9 mouse cellular contexts compared by ENCODE assay signal in genomic region chr16:4068588-4068987, GRCm38 (mm10). TPM values are rescaled to one million over a fixed set of nuclear protein-coding genes. Genes with fewer than 3 reads are reported as not detected.
DNase-seq lines count a peak whose midpoint lies in the region; ATAC-seq lines count a peak whose summit lies in the region.
"Had no signal": no experiment of that assay in that cellular context is flagged by ENCODE, and none has a peak within 500 bp of the region (broad histone marks: within the 10 kb centered on the region; RNA-seq: fewer than 3 reads in every experiment).

No protein-coding gene starts in this region.

- intact Hi-C loops in heart, postnatal 10 days (cut with DNase I) = loop anchor here (2.0 kb wide), 1 partner anchor 216 kb away; no protein-coding TSS in a partner anchor
- intact Hi-C loops in left cerebral cortex, postnatal 14 days (cut with DNase I) = loop anchor here (5.0 kb wide), 2 partner anchors 199 to 219 kb away; no protein-coding TSS in a partner anchor

- no peaks in the 10 kb centered on the region for H3K27me3 ChIP-seq in intestine, embryonic 14.5 days (replicated peaks; ENCODE audit: control insufficient read depth, insufficient read depth, low read length)
- H3K27me3 ChIP-seq in intestine, embryonic 15.5 days (replicated peaks) = no peaks in the 10 kb centered on the region
- H3K27me3 ChIP-seq in midbrain, embryonic 13.5 days = no peaks in the 10 kb centered on the region
- H3K27me3 ChIP-seq: embryonic facial prominence, embryonic 13.5 days had no signal

- no peak overlapping the region for H3K4me2 ChIP-seq in intestine, embryonic 14.5 days (ENCODE audit: low read length)
- H3K4me2 ChIP-seq in intestine, embryonic 15.5 days (replicated peaks) = no peak overlapping the region
- no peak overlapping the region for H3K4me2 ChIP-seq in midbrain, embryonic 13.5 days (replicated peaks)
- H3K4me2 ChIP-seq: embryonic facial prominence, embryonic 13.5 days had no signal

- no peak overlapping the region for H3K9ac ChIP-seq in intestine, embryonic 14.5 days (ENCODE audit: low read length)
- no peak overlapping the region for H3K9ac ChIP-seq in intestine, embryonic 15.5 days
- no peak overlapping the region for H3K9ac ChIP-seq in midbrain, embryonic 13.5 days (replicated peaks)
- H3K9ac ChIP-seq: embryonic facial prominence, embryonic 13.5 days had no signal

- no peak for ATAC-seq in intestine, embryonic 14.5 days (replicated peaks; ENCODE audit: low FRiP score, low TSS enrichment, low read depth)
- ATAC-seq in intestine, embryonic 15.5 days = no peak
- ATAC-seq in midbrain, embryonic 13.5 days = peak; percentile 63; the same call in 1 of the 2 replicates

- 61% methylated on average over 8 of the region's 8 CpGs for WGBS in intestine, embryonic 14.5 days
- 49% methylated on average over 8 of the region's 8 CpGs for WGBS in intestine, embryonic 15.5 days
- 67% methylated on average over 8 of the region's 8 CpGs for WGBS in midbrain, embryonic 13.5 days

- H3K4me3 ChIP-seq in intestine, embryonic 14.5 days (ENCODE audit: low read depth, low read length) = no peak overlapping the region
- H3K4me3 ChIP-seq in intestine, embryonic 15.5 days (replicated peaks) = no peak overlapping the region
- no peak overlapping the region for H3K4me3 ChIP-seq in midbrain, embryonic 13.5 days (replicated peaks)
- H3K4me3 ChIP-seq: embryonic facial prominence, embryonic 13.5 days had no signal

- H3K4me1 ChIP-seq in intestine, embryonic 14.5 days (replicated peaks; ENCODE audit: control insufficient read depth, insufficient read depth, low read length) = no peaks in the 10 kb centered on the region
- H3K4me1 ChIP-seq in intestine, embryonic 15.5 days (replicated peaks) = no peaks in the 10 kb centered on the region
- no peaks in the 10 kb centered on the region for H3K4me1 ChIP-seq in midbrain, embryonic 13.5 days (replicated peaks)
- H3K4me1 ChIP-seq: embryonic facial prominence, embryonic 13.5 days had no signal

- no peak overlapping the region for H3K27ac ChIP-seq in intestine, embryonic 14.5 days (ENCODE audit: low read depth)
- no peak overlapping the region for H3K27ac ChIP-seq in intestine, embryonic 15.5 days
- no peak overlapping the region for H3K27ac ChIP-seq in midbrain, embryonic 13.5 days
- H3K27ac ChIP-seq: embryonic facial prominence, embryonic 13.5 days had no signal

- peak; percentile 69 for DNase-seq in intestine, embryonic 14.5 days (ENCODE audit: low spot score)
- DNase-seq in ES-CJ7 (ENCODE audit: low read depth, low spot score) = peak; percentile 55
- peak; percentile 48 to 55 for DNase-seq in cerebellum, postnatal 36 days
- DNase-seq in heart, postnatal 10 days = peak; percentile 68 to 82
- peak; percentile 44 to 54 for DNase-seq in left cerebral cortex, postnatal 14 days (ENCODE audit: low spot score in 2 of 2)
- peak; percentile 42 for DNase-seq in thymus, postnatal 0 days (ENCODE audit: low spot score)

- no peaks in the 10 kb centered on the region for H3K9me3 ChIP-seq in intestine, embryonic 14.5 days (ENCODE audit: control insufficient read depth, low read length)
- no peaks in the 10 kb centered on the region for H3K9me3 ChIP-seq in intestine, embryonic 15.5 days
- no peaks in the 10 kb centered on the region for H3K9me3 ChIP-seq in midbrain, embryonic 13.5 days
- H3K9me3 ChIP-seq: embryonic facial prominence, embryonic 13.5 days had no signal

- peaks cover 53% of the 10 kb centered on the region for H3K36me3 ChIP-seq in intestine, embryonic 14.5 days (ENCODE audit: control insufficient read depth, insufficient read depth, low read length)
- peaks cover 36% of the 10 kb centered on the region for H3K36me3 ChIP-seq in intestine, embryonic 15.5 days
- peaks cover 50% of the 10 kb centered on the region for H3K36me3 ChIP-seq in midbrain, embryonic 13.5 days

RNA-seq across cellular contexts. Expression of gene Trap1, which starts 9.0 kb away (rescaled TPM):
- polyA plus RNA-seq in intestine, embryonic 14.5 days (2014; fragmentation: Nextera tagmentation; extraction: Ambion mirVana) = 118 and 122 TPM in 2 replicates
- polyA plus RNA-seq in intestine, embryonic 15.5 days (2015; fragmentation: Nextera tagmentation; extraction: Ambion mirVana) = 115 and 116 TPM in 2 replicates
- total RNA-seq in heart, postnatal 10 days (2021) = 100 to 1,000 TPM; 154 to 164 TPM
- total RNA-seq in left cerebral cortex, postnatal 14 days (2021) = 10 to 100 TPM; 68.6 to 68.9 TPM
- polyA plus RNA-seq in midbrain, embryonic 13.5 days (2015; fragmentation: Nextera tagmentation; extraction: Ambion mirVana) = 48.4 and 51.2 TPM in 2 replicates
- polyA plus RNA-seq in thymus, postnatal 0 days (2015; fragmentation: Nextera tagmentation; extraction: Ambion mirVana) = 82.8 and 94.5 TPM in 2 replicates

RNA-seq across cellular contexts. Expression of gene Dnase1, which starts 31.8 kb away (rescaled TPM):
- 4.4 and 7.4 TPM in 2 replicates for polyA plus RNA-seq in intestine, embryonic 14.5 days (2014; fragmentation: Nextera tagmentation; extraction: Ambion mirVana)
- 2.7 and 2.9 TPM in 2 replicates for polyA plus RNA-seq in intestine, embryonic 15.5 days (2015; fragmentation: Nextera tagmentation; extraction: Ambion mirVana)
- total RNA-seq in heart, postnatal 10 days (2021) = not detected
- total RNA-seq in left cerebral cortex, postnatal 14 days (2021) = not detected
- polyA plus RNA-seq in midbrain, embryonic 13.5 days (2015; fragmentation: Nextera tagmentation; extraction: Ambion mirVana) = 5.1 and 7.1 TPM in 2 replicates
- polyA plus RNA-seq in thymus, postnatal 0 days (2015; fragmentation: Nextera tagmentation; extraction: Ambion mirVana) = 1.4 and 1.7 TPM in 2 replicates
